Mouse (Mus musculus) effector memory CD4-positive, alpha-beta T cell, adult 5 months (primary cell): ENCODE data around the gene Smpdl3a. TPM values are rescaled to one million over a fixed set of nuclear protein-coding genes. Genes with fewer than 3 reads are reported as not detected.

Experiments used
- polyA plus RNA-seq: library from polyadenylated mRNA; unstranded; fragments of 100-300 nt; shearing (Covaris generic); gene quantifications from one replicate; pipeline ENCODE4 v1.2.1, GENCODE M21; 2017

The Smpdl3a gene
- polyA plus RNA-seq = 140 TPM

DNA sequence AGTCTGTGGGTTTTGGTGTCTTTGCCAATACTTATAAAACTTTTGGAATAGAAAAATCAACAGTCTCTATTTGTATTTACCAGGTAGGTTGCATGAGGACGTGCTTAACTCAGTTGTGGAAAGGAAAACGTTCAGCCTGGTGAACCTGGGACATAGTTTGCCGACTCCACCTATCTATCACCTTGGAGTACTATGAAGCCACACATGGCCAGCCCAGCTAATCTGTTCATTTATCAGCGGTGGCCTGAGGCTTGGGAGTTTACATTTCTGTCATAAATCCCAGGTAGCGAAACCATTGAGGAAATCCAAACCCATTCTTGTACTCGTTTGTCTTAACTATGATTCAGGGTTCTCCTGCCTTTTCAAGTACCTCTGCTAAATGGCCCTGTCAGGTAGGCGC lies at the start of gene Smpdl3a:
TSS of gene Smpdl3a (plus strand) at position 318 of the 400 bp plus-strand sequence.

DNA sequence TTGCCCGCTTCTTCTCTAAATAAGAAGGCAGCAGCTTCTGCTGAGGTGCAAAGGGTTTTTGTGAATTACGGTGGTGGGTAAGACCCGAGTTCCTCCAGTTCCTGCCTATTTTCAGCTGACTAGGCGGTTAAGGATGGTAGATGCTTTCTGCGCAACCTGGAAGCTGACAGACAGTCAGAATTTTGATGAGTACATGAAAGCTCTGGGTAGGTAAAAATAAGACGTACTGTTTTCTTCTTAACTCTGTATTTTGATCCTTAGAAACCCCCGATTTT lies 9.3 kb upstream of the Smpdl3a start, which contains the start of gene Fabp7:
TSS of gene Fabp7 (plus strand) at position 6 of the 275 bp plus-strand sequence.

Other genes with a start within 250 kb of the Smpdl3a start
- 0.47 TPM for gene Pkib, start 162.4 kb upstream of the Smpdl3a start, polyA plus RNA-seq
- not detected for gene Fabp7, start 9.5 kb upstream of the Smpdl3a start, polyA plus RNA-seq